Mouse (Mus musculus) fat pad, adult 2 months (tissue): ENCODE measurements around the gene Setdb2.

Experiments used
- DNase-seq: peaks from one replicate; pipeline ENCODE4 v3.0.0-alpha.2; 2011; ENCODE audit warnings: low read depth, low spot score; ENCODE audit errors: extremely low read depth

Gene Setdb2

GRCm38 (mm10) chr14:59370348-59371068 is 70.2 kb downstream of the Setdb2 start:
- DNase-seq: no peak

DNA sequence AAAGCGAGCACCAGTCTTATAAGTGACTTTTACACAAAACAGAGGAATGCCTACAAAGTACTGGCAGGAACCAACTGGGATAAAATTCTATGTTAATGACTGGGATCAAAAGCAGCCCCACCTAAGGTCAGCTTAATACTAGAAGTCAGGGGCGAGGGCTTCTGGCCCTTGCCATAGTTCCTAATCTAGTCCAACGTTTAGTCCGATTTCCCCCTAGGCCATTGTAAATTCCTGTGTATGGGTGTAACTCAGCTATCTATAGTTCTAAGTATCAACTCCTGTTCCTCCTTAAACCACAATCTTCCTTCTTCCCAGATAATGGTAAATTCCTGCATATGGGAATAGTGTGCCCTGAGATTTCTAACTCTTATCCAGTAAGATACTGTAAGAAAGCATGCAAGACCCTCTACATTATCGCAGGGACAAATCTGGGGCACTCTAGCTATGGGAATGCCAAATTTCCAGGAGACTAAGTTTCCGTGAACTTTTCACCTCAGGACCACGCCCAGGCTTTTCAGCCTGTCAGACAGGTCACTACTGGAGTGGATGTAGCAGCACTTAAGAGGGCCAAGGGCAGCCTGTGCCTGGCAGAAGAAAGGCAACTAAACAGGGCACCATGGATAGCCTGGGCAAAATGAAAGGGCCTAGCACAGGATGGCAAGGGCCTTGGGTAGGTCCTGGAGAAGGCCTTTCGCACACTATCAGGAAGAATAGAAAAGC is 74.1 kb downstream of the Setdb2 start:
- no peak for DNase-seq

DNA sequence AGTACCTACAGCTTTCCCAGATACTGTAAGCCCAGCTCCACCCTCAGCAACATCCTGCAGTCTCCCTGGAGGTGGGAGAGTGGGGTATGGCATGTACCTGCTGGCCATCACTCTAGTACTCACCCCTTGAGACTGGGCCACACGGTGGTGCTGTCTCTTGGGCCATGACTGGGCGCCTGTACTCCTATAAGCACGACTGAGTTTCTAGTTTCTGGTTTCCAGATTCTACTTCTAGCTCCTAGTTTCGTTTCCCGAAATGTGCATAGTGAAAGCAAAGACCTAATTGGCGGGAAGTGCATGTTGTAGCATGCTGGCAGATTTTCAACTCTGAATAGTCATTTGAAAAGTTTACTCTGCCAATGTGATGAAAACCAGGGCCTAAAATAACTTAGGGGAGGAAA is 75.4 kb downstream of the Setdb2 start, which contains the start of gene Phf11d:
Phf11d (minus strand) TSS at position 227 of the 401 bp plus-strand sequence.
- no peak for DNase-seq
